Mouse (Mus musculus) lung, postnatal 0 days (tissue): ENCODE data around the gene Cdk17.

ENCODE experiments used
- CTCF ChIP-seq: IDR thresholded peaks from 2 replicates; pipeline ENCODE4 v1.5.1; 2016; ENCODE audit warnings: antibody characterized with exemption, mild to moderate bottlenecking
- EP300 ChIP-seq: IDR thresholded peaks from 2 replicates; pipeline ENCODE4 v1.6.1; 2016; ENCODE audit warnings: antibody characterized with exemption, mild to moderate bottlenecking, control low read depth

DNA sequence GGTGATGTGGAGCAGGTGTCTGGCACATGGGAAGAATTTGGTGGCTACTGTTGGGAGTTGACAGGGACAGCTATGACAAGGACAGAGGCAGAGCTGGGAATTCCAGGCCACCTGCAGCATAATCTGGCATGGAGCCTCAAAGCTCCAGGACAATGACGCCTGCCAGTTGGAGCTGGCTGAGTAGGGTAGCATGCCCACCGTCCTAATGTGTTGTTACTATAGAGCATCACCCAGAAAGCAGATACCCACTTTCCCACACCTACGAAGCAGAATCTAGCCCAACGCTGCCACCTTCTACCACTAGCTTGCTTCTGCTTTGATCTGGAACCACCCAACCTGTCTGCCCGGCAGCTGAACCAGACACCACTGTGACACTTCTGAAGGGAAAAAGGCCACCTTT lies 103.3 kb downstream of the Cdk17 start:
- TF ChIP-seq CTCF (no peak), EP300 (no peak)
